Mouse (Mus musculus) stomach, postnatal 0 days (tissue): ENCODE results near the gene Klc3.

Source experiments
- CTCF ChIP-seq: IDR thresholded peaks from 2 replicates; pipeline ENCODE4 v1.5.1; 2016; ENCODE audit warnings: antibody characterized with exemption, low read depth, mild to moderate bottlenecking, moderate library complexity
- EP300 ChIP-seq: optimal IDR thresholded peaks from 2 replicates; pipeline ENCODE3; 2016; ENCODE audit warnings: antibody characterized with exemption

GRCm38 (mm10) chr7:19378049-19378448, 25.9 kb downstream of the Klc3 start:
- TF ChIP-seq CTCF: no peak
- no peak for TF ChIP-seq EP300
